Mouse (Mus musculus): Measurements from ENCODE around the gene Fam160a2. TPM values are rescaled to one million over a fixed set of nuclear protein-coding genes. Genes with fewer than 3 reads are reported as not detected.

Gene Fam160a2
- polyA plus RNA-seq, 1 experiment from 2014 or later = 30.4 TPM

DNA sequence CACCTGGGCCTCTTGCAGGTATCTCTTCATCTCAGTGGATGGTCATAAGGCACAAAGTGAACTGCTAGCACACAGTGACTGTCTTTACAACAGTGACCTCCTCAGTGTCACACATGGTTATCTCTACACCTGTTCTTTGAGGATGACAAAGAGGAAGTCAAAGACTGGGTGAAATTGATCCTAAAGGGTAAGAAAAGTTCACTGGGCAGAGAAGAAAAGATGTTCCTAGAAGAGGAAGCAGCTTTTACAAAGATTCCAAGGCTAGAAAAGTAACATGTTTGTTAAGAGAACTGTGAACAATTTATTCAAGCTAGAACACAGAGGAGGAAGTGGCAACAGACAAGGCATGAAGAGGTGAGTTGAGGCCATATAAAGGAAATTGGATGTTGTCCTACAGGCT lies 3.7 kb downstream of the Fam160a2 start:
- Histone ChIP-seq H3K27ac (ENCODE audit: low read depth, low read length) (no peak overlapping the region), H3K4me2 (no peak overlapping the region), H3K4me1 (ENCODE audit: control insufficient read depth, insufficient read depth, low read length) (peaks cover 7% of the 10 kb centered on the region; the same call in 1 of the 2 replicates), H3K4me3 (ENCODE audit: low read depth, low read length) (no peak overlapping the region), H3K36me3 (ENCODE audit: control insufficient read depth, insufficient read depth, low read length) (no peaks in the 10 kb centered on the region), H3K9ac (ENCODE audit: low read length) (no peak overlapping the region), H3K9me3 (ENCODE audit: control insufficient read depth, low read length) (no peaks in the 10 kb centered on the region), H3K27me3 (ENCODE audit: control insufficient read depth, insufficient read depth, low read length) (no peaks in the 10 kb centered on the region)
- no peak for ATAC-seq (ENCODE audit: low FRiP score)
- no peak for DNase-seq (ENCODE audit: low spot score, missing footprints)

DNA sequence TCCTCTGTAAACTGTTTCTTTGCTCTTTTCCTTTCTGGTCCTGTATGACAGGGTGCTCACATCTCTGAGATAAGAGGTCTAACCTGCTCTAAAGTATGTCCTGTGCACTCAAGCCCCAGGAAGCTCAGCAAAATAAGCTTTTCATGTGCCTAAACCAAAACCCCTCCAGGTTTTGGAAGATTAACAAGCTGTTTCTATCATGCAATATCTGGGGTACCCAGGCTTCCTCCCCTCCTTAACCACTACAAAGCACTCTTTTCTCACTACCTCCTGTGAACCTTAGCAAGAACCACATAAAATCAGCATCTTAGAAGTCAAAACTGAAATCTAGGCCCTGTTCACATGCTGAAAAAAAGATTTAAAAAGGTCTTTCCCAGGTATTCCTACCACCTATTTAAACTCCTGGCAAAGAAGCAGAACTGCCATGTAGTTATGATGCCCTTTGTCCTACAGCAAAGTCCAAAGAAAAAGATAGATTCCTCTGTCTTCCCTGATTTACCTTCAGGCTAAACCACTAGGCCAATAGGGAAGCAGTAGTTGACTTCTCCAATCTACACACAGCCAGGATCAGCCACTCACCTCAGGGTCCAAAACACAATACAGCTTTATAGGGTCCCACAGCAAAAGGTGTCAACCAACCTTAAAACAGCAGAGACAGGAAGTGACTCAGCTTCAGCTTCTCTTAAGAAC lies 4.6 kb downstream of the Fam160a2 start:
- no peak for ATAC-seq (ENCODE audit: low FRiP score)
- Histone ChIP-seq H3K4me3 (ENCODE audit: low read depth, low read length) (no peak overlapping the region), H3K9me3 (ENCODE audit: control insufficient read depth, low read length) (no peaks in the 10 kb centered on the region), H3K27me3 (ENCODE audit: control insufficient read depth, insufficient read depth, low read length) (no peaks in the 10 kb centered on the region), H3K9ac (ENCODE audit: low read length) (no peak overlapping the region), H3K4me2 (no peak overlapping the region), H3K4me1 (ENCODE audit: control insufficient read depth, insufficient read depth, low read length) (peaks cover 7% of the 10 kb centered on the region; the same call in 1 of the 2 replicates), H3K27ac (ENCODE audit: low read depth, low read length) (no peak overlapping the region), H3K36me3 (ENCODE audit: control insufficient read depth, insufficient read depth, low read length) (no peaks in the 10 kb centered on the region)
- no peak for DNase-seq (ENCODE audit: low spot score, missing footprints)

DNA sequence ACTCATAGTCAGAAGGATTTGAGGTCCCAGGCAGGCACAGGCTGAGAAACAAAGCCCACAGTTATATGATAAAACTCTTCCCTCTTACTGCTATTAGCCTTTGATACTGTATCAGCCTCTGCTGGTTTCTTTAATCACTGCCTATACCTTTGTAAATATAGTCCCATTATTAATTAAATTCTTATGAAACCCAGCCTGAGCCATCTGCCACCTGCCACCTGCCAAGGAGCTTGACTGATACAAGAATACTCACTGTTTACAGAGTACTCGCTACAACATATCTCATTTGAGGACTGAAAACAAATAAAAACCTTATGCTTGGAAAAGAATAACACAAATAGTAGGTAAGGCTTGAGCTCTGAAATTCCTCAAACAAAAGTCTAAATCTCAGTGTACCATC lies 5.2 kb downstream of the Fam160a2 start:
- 94% methylated on average over 1 of the region's 1 CpGs for WGBS
- no peak overlapping the region for H3K4me3 ChIP-seq (ENCODE audit: low read depth, low read length)
- DNase-seq (ENCODE audit: low spot score, missing footprints) (no peak), ATAC-seq (ENCODE audit: low FRiP score) (no peak)
- no peak overlapping the region for H3K9ac ChIP-seq (ENCODE audit: low read length)
- H3K36me3 ChIP-seq (ENCODE audit: control insufficient read depth, insufficient read depth, low read length) = peaks cover under 1% of the 10 kb centered on the region
- H3K4me2 ChIP-seq = no peak overlapping the region
- no peaks in the 10 kb centered on the region for H3K27me3 ChIP-seq (ENCODE audit: control insufficient read depth, insufficient read depth, low read length)
- peaks cover 7% of the 10 kb centered on the region; the same call in 1 of the 2 replicates for H3K4me1 ChIP-seq (ENCODE audit: control insufficient read depth, insufficient read depth, low read length)
- no peaks in the 10 kb centered on the region for H3K9me3 ChIP-seq (ENCODE audit: control insufficient read depth, low read length)
- H3K27ac ChIP-seq (ENCODE audit: low read depth, low read length) = no peak overlapping the region

DNA sequence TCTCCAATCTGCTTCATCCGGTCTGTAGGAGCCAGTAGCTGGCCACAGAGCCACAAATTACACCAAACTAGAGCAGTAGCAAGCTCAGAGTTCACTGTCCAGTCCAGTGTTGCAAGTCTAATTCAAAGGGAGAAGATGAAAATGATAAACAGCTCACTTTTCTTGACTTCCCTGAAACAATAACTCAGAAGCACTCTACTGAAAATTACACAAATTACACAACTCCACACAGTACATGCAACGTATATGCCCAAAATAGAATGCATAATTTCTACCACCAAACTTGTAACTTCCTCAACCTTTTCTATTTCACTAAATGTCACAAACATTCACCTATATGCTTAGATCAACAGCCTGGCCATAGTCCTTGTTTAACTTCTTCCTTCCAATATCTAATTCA lies 9.6 kb downstream of the Fam160a2 start:
- 91% methylated on average over 2 of the region's 2 CpGs for WGBS
- no peaks in the 10 kb centered on the region for H3K9me3 ChIP-seq (ENCODE audit: control insufficient read depth, low read length)
- no peak overlapping the region for H3K4me2 ChIP-seq
- H3K27me3 ChIP-seq (ENCODE audit: control insufficient read depth, insufficient read depth, low read length) = no peaks in the 10 kb centered on the region
- peaks cover 17% of the 10 kb centered on the region for H3K36me3 ChIP-seq (ENCODE audit: control insufficient read depth, insufficient read depth, low read length)
- no peak overlapping the region for H3K9ac ChIP-seq (ENCODE audit: low read length)
- DNase-seq (ENCODE audit: low spot score, missing footprints) (no peak), ATAC-seq (ENCODE audit: low FRiP score) (no peak)
- no peak overlapping the region for H3K4me3 ChIP-seq (ENCODE audit: low read depth, low read length)
- no peak overlapping the region for H3K27ac ChIP-seq (ENCODE audit: low read depth, low read length)
- H3K4me1 ChIP-seq (ENCODE audit: control insufficient read depth, insufficient read depth, low read length) = no peaks in the 10 kb centered on the region

DNA sequence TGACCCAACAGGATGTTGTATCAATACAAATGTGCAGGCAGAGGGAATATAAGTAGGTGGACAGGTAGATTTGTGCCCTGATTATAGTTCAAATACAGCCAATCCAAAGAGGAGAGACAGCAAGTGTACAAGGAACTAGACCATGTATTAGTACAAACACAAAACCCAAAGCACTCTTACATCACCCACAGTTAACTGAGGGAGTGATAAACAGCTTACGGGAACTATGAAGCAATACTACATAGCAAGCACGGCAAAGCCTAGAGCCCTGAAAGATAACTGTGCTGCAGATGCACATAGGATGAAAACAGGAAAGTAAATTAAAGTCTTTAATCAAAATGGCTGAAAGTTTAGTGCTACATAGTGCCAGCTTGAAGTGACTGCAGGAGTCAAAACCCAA lies 12.2 kb downstream of the Fam160a2 start:
- Histone ChIP-seq H3K27me3 (ENCODE audit: control insufficient read depth, insufficient read depth, low read length) (no peaks in the 10 kb centered on the region), H3K9me3 (ENCODE audit: control insufficient read depth, low read length) (no peaks in the 10 kb centered on the region), H3K9ac (ENCODE audit: low read length) (no peak overlapping the region), H3K4me1 (ENCODE audit: control insufficient read depth, insufficient read depth, low read length) (no peaks in the 10 kb centered on the region), H3K27ac (ENCODE audit: low read depth, low read length) (no peak overlapping the region), H3K4me3 (ENCODE audit: low read depth, low read length) (no peak overlapping the region), H3K36me3 (ENCODE audit: control insufficient read depth, insufficient read depth, low read length) (peaks cover 32% of the 10 kb centered on the region), H3K4me2 (no peak overlapping the region)
- ATAC-seq (ENCODE audit: low FRiP score) (no peak), DNase-seq (ENCODE audit: low spot score, missing footprints) (no peak)
- 99% methylated on average over 2 of the region's 2 CpGs for WGBS

DNA sequence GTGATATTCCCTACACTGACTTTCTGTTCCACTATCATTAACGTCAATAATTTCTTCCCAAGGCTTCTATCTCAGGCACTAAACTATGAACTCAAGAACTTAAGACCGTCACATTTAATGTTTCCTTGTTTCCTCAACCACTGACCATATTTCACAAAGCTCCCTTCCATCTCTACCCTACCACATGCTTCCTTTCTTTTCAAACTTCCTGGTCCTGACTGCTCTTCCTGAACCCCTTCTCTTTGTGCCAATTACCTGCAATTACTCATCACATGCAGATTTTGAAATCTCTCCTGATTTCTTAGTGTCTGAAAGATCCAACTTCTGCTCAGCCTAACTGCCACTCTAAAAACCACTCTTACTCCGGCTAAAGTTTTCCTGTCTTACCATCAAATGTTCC lies 19.5 kb downstream of the Fam160a2 start:
- Histone ChIP-seq H3K4me2 (no peak overlapping the region), H3K4me3 (ENCODE audit: low read depth, low read length) (no peak overlapping the region), H3K9me3 (ENCODE audit: control insufficient read depth, low read length) (no peaks in the 10 kb centered on the region), H3K27ac (ENCODE audit: low read depth, low read length) (no peak overlapping the region), H3K4me1 (ENCODE audit: control insufficient read depth, insufficient read depth, low read length) (no peaks in the 10 kb centered on the region), H3K36me3 (ENCODE audit: control insufficient read depth, insufficient read depth, low read length) (peaks cover 34% of the 10 kb centered on the region), H3K9ac (ENCODE audit: low read length) (no peak overlapping the region), H3K27me3 (ENCODE audit: control insufficient read depth, insufficient read depth, low read length) (no peaks in the 10 kb centered on the region)
- ATAC-seq (ENCODE audit: low FRiP score) (no peak), DNase-seq (ENCODE audit: low spot score, missing footprints) (no peak)
- WGBS = 92% methylated on average over 3 of the region's 3 CpGs

DNA sequence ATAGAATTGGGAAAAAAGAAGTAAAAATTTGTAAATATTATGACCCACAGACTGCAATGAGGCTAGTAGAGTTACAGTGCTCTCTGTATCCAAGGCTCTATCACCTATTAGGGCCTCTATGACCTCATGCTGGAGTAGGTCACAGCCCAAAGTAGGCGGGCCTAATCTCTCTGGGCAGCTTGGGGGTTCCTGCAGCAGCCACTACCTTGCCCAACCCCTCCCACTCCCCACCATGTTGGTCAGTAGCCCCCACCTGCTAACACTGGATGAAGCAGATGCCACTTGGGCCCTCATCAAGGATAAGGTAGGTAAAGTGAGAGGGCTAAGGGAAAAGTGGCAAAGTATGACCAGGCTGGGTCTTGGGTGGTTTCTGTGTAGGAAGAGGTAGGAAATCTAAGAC lies 25.0 kb downstream of the Fam160a2 start, which contains the start of gene Gm5901:
TSS of gene Gm5901 (plus strand) at position 173 of the 400 bp plus-strand sequence.
- ATAC-seq (ENCODE audit: low FRiP score) (no peak), DNase-seq (ENCODE audit: low spot score, missing footprints) (no peak)
- no peaks in the 10 kb centered on the region for H3K4me1 ChIP-seq (ENCODE audit: control insufficient read depth, insufficient read depth, low read length)
- H3K4me2 ChIP-seq = no peak within 1 kb of the TSS
- H3K9me3 ChIP-seq (ENCODE audit: control insufficient read depth, low read length) = no peaks in the 10 kb centered on the region
- no peak within 1 kb of the TSS for H3K27ac ChIP-seq (ENCODE audit: low read depth, low read length)
- H3K36me3 ChIP-seq (ENCODE audit: control insufficient read depth, insufficient read depth, low read length) = peaks cover 11% of the 10 kb centered on the region; the same call in 1 of the 2 replicates
- no peak within 1 kb of the TSS for H3K4me3 ChIP-seq (ENCODE audit: low read depth, low read length)
- WGBS = 89% methylated on average over 1 of the region's 1 CpGs
- H3K9ac ChIP-seq (ENCODE audit: low read length) = no peak within 1 kb of the TSS
- no peaks in the 10 kb centered on the region for H3K27me3 ChIP-seq (ENCODE audit: control insufficient read depth, insufficient read depth, low read length)

DNA sequence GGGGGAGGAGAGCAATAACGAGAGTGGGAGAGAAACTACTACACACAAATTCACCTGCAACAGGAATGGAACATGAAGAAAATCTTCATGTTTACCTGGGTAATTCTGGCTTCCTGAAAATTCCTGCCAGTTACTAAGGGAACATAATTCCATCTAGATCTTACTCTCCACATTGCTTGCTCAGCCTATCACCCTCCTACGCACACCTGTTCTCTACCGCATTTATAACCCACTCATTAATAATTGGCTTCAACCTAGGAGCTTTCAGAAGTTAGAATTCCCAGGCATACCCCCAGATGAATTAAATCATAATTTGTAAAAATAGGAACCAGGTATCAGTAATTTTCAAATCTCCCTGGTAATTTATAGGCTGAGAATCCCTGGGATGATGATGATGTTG lies 25.9 kb downstream of the Fam160a2 start:
- Histone ChIP-seq H3K27ac (ENCODE audit: low read depth, low read length) (no peak overlapping the region), H3K4me3 (ENCODE audit: low read depth, low read length) (no peak overlapping the region), H3K9me3 (ENCODE audit: control insufficient read depth, low read length) (no peaks in the 10 kb centered on the region), H3K4me1 (ENCODE audit: control insufficient read depth, insufficient read depth, low read length) (no peaks in the 10 kb centered on the region), H3K36me3 (ENCODE audit: control insufficient read depth, insufficient read depth, low read length) (peaks cover 10% of the 10 kb centered on the region; the same call in 1 of the 2 replicates), H3K27me3 (ENCODE audit: control insufficient read depth, insufficient read depth, low read length) (no peaks in the 10 kb centered on the region), H3K4me2 (no peak overlapping the region), H3K9ac (ENCODE audit: low read length) (no peak overlapping the region)
- DNase-seq (ENCODE audit: low spot score, missing footprints) = no peak
- WGBS = 92% methylated on average over 3 of the region's 3 CpGs
- no peak for ATAC-seq (ENCODE audit: low FRiP score)

DNA sequence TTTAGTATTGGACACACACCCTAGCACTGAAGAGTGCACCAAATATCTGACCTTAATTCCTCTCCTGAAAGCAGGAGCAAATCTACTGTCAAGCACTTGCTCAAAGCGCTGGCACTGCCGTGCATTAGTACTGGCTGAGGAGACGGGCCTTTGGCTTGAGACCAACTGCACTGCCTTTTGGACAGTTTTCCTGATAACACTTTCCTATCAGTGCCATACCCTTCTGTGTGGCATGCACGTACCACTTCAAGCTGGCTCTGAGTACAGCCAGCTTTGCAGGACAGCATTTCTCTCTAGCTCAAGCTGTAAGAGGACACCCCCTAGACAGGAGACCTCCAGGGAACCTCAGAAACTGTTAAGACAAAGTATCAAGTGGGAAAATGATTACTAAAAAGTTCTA lies 26.3 kb downstream of the Fam160a2 start:
- no peak overlapping the region for H3K9ac ChIP-seq (ENCODE audit: low read length)
- H3K36me3 ChIP-seq (ENCODE audit: control insufficient read depth, insufficient read depth, low read length) = peaks cover 5% of the 10 kb centered on the region; the same call in 1 of the 2 replicates
- H3K9me3 ChIP-seq (ENCODE audit: control insufficient read depth, low read length) = no peaks in the 10 kb centered on the region
- H3K27ac ChIP-seq (ENCODE audit: low read depth, low read length) = no peak overlapping the region
- no peaks in the 10 kb centered on the region for H3K27me3 ChIP-seq (ENCODE audit: control insufficient read depth, insufficient read depth, low read length)
- H3K4me3 ChIP-seq (ENCODE audit: low read depth, low read length) = no peak overlapping the region
- no peaks in the 10 kb centered on the region for H3K4me1 ChIP-seq (ENCODE audit: control insufficient read depth, insufficient read depth, low read length)
- DNase-seq (ENCODE audit: low spot score, missing footprints) = no peak
- 92% methylated on average over 4 of the region's 4 CpGs for WGBS
- H3K4me2 ChIP-seq = no peak overlapping the region
- ATAC-seq (ENCODE audit: low FRiP score) = no peak

Data from midbrain, embryonic 11.5 days (tissue).